Mouse (Mus musculus) heart, postnatal 4 days (tissue): ENCODE data around the gene Zfp866. TPM values are rescaled to one million over a fixed set of nuclear protein-coding genes. Genes with fewer than 3 reads are reported as not detected.

Source experiments
- DNase-seq: peaks from one replicate; pipeline ENCODE4 v3.0.0; 2021
- total RNA-seq, 2 experiments: library from RNA; stranded (reverse); gene quantifications; 2 replicates each; pipeline ENCODE4 v1.2.3; 2021

The Zfp866 gene
- total RNA-seq, 2 experiments from 2014 or later, result 19.1 to 19.9 TPM

DNA sequence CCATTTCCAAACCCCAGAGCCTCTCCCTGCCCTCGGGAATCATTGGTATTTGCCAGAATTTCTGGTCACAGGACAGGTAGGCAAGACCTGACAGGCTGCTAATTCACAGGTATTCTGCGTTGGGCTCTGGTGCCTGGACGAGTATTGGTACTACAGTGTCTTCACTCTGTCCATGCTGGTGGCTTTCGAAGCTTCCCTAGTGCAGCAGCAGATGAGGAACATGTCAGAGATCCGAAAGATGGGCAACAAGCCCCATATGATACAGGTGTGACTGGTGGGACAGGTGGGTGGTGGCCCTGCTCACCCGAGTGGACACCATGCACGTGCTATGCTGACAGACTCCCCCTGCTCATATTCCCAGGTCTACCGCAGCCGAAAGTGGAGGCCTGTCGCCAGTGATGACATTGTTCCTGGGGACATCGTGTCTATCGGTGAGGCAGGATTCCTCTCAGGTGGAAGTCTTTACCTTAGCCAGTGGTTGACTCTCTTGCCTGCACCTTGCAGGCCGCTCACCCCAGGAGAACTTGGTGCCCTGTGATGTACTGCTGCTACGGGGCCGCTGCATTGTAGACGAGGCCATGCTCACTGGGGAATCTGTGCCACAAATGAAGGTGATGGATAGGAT, 5.9 kb upstream of the Zfp866 start:
- no peak for DNase-seq

DNA sequence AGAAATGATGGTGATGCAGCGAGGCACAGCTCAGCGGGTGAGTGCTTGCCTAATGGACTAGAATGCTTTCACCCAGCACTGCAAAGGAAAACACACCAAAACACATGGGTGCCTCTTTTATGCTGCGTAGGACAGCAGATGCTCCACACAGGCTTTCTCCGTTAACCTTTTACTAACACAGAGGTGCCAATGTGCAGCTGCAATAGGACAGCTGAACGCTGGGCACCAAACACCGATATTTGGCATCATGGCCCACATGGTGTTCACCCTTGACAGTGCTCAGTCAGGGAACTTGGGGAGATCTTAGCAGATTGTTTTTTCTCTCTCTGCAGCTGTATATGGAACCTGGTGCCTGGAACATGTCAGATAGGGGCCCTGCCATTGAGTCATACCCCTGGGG, 3.9 kb upstream of the Zfp866 start:
- DNase-seq, result no peak

DNA sequence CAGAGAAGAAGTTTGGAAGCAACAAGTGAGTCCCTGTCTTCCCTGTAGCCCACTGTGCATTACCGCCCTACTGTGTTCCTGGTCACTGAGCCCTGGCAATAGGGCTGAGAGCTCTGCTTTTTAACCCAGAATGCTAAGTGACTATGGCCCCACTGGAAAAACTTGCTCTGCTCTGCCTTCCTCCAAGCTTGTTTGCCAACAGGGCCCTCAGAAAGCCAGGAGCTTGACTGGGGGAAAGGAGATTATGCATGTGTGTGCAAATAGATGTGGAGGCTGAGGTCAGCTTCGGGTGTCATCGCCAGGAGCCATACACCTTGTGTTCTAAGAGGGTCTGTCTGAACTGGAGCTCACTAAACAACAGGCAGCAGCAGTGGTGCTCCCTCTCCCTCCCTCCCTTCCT, 3.1 kb upstream of the Zfp866 start:
- no peak for DNase-seq

DNA sequence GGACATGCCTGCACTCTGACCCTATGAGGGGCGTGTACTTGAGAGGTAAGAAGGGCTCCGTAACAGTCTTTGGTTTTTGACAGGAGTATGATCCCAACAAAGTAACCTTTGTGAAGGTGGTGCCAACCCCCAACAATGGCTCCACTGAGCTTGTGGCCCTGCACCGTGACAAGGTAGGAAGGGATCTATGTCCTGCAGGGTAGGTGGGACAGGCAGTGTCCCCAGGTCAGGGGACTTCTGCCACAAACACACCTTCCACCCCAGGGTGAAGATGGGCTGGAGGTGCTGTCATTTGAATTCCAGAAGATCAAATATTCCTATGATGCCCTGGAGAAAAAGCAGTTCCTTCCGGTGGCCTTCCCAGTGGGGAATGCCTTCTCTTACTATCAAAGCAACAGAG, 2.7 kb upstream of the Zfp866 start:
- no peak for DNase-seq

DNA sequence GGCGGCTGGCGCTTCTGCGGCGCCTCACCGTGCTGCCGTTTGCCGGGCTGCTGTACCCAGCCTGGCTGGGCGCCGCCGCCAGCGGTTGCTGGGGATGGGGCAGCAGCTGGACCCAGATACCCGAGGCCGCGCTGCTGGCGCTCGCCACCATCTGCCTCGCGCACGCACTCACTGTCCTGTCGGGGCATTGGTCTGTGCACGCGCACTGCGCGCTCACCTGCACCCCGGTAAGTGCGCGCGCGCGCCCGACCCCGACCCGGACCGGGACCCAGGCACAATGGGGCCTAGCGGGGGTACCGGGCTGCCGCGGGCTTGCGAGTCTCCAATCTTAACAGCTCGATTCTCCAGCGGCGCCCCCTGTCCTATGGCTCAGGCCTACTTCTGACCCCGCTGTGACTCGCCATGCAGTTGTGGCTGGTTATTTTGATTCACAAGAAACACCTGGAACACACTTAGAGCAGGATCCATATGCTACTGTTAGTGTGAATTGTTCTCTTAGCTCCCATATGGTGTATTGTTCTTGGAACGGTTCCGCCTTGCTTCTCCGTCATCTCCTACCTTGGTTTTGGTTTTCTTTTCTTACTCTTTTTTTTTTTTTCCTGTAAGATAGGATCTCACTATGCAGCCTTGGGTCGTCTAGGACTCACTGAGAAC, 564 bp upstream of the Zfp866 start:
- DNase-seq, result peak; percentile 45

DNA sequence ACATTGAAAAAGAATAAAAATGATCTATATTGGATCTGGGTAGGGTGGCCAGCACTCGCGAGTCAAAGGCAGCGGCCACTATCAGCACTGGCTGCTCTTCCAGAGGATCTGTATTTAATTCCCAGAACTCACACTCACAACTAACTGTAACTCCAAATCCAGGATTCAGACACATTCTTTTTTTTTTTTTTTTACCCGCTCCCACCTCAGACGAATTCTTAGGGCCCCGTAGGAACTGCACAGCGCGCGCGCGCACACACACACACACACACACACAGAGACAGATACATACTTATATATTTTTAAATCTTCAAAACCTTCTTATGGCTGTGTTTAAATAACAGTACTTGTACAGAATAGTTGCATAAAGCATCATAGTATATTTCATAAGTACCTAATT, 614 bp downstream of the Zfp866 start:
- no peak for DNase-seq

DNA sequence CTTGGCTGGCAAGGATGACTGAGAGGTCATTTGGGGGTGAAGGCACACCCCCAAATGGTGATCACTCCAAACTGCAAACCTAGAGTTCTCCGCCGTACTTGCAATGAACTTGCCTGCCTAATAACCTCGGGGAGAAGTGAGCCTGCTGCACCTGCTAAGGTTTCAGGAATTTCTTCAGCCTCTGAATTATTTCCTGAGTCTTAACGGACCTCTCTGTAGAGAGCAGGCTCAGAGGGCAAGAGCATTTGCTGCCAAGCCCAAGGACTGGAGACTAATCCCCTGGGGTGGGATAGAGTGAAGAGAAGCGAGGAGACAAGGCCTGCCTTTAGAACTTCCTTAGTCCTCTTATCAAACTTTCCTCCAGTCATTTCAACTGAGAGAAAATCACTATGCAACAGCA, 1.2 kb downstream of the Zfp866 start:
- DNase-seq, result no peak

DNA sequence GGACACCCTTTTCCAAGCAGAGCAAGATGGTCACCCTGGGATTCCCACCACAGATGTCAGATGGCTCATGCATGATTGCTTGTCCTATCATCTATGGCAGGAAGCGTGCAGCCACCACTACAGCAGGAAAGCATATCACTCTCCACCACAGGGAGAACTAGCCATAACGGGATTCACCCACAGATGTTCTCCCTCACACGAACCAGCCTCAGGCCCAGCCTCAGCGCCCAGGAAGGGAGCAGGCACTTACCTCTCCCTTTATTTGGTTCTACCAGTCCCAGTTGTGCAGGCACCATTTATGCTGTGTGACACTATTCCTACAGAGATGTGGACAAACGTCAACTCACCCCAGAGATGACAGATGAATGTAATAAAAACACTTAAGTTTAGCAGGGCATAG, 1.9 kb downstream of the Zfp866 start:
- no peak for DNase-seq

DNA sequence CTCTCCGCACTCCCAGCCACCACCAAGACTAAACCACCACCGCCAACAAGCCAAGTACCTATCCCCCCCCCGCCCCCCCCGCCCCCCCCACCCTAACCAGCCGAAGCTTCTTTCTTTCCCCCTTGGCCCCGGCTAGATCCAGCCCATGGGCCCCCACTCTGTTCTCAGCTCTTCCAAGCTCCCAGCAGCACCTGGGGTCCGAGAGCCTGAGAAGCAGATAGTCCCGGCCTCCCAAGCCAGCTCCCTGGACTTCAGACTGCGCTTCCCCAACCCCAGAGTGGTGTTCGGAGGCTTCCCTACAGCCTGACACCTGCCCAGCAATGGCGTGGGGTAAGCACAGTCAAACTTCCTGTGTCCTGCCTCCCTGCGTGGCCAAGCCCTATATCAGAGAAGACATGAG, 13.9 kb downstream of the Zfp866 start:
- DNase-seq, result no peak

DNA sequence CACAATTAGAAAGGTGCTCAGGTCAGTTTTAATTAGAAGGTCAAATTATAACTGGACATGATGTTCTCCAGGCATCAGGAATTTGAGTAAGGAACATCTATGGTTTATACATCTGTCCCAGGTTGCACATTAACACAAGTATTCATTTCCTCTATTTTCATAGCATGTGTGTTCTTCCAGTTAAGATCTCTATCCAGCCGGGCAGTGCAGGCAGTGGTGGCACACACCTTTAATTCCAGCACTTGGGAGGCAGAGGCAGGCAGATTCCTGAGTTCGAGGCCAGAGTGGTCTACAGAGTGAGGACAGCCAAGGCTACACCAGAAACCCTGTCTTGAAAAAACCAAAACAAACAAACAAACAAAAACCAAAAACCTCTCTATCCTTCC, 15.8 kb downstream of the Zfp866 start:
- no peak for DNase-seq

DNA sequence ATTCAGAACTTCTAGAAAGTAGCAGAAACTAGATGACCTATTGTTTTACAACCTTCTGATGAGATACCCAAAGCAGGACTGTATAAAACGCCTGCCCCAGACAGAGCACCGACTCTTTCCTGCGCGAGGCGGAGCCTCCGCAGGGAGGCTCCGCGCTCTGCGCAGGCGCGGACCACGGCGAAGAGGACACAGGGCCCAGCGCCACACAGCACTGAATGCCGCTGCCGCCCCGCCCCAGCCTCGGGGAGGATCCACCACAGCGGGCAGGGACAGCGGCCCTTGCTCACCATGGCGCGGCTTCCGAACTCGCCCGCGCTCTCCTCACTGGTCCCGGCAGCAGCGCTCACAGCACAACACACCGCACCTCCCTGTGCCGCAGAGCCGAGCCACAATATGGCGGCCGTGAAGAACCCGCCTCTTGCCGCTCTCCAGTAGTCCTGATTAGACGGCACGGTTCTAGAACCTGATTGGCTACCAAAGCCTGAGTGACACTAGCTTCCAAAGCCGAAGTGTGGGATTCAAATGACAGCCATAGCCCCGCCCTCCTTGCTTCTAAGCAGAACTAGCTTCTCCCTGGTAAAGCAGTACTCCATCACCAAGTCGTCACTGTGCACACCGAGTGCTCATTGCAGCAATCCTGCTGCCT, 16.4 kb downstream of the Zfp866 start, which contains the start of gene Gm20422:
Gene Gm20422, minus strand, starts transcription at position 384 of the 646 bp plus-strand sequence.
- DNase-seq, result peak; percentile 87

DNA sequence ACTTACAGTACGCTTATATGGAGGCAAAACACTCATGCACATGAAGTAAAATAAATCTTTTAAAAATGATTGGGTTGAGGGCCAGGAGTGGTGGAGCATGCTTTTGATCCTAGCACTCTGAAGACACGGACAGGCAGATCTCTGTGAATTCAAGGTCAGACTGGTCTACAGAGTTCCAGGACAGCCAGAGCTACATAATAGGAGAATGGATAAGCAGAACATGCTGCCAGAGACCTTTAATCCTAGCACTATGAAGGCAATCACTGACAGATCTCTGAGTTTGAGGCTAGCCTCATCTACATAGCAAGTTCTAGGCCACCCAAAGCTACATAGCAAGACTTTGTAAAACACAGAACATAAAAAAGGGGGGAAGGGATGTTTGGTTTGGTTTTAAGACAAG, 18.9 kb downstream of the Zfp866 start:
- no peak for DNase-seq

DNA sequence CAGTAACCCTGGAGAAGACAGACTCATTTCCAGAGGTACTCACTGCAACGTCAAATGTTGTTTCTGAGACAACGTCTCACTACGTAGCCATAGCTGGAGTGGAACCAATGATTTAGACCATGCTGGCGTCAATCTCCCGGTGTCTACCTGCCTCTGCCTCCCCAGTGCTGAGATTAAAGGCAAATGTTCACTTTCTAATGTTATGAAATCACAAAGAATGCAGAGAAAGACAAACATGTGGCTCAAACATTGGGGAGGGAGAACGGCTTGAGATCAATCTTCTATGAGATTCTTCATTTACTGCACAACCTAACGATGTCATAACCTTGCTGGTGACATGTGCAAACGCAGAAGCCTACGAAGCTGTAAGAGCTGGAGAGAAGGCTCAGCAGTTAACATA, 19.8 kb downstream of the Zfp866 start:
- DNase-seq, result no peak

DNA sequence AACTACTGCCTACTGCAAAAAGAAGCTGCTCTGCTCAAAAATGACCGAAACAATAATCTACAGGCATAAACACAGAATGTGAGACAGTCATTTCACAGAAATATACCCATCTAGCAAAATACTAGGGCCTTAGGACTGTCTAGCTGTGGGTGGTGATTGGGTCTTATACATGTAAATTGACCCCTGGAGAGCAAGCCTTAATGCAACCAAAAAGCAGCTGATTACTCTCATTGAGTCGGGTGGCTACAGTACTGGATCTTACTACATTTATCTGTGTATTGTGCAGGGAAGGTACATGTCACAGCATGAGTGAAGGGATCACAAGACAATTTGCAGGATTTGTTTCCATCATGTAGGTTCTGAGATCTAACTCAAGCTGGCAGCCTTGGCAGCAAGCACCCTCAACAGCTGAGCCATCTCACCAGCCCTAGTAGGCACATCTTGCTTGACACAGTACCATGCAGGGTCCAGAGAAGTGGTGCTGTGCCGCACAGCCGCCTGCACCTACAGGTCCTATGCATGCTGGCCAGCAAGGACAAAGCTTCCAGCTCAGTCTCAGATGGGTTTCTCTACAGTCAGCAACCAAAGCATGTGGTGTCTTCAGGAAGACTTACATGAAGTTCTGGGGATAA, 29.0 kb downstream of the Zfp866 start:
- no peak for DNase-seq

DNA sequence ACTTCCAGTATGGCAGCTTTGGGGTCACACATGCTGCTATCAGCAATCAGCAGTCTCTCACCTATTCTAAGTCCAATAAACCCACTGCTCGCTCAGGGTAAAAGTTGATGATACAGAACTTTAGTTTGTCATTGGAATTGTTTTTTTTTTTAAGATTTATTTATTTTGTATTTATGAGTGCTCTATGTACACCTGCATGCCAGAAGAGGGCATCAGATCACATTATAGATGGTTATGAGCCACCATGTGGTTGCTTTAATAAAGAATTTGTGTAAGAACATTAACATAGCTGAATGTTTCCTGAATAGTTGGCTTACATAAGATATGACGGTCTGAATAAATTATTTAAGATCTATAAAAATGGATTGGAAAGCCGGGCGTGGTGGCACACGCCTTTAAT, 32.7 kb downstream of the Zfp866 start:
- DNase-seq, result no peak

DNA sequence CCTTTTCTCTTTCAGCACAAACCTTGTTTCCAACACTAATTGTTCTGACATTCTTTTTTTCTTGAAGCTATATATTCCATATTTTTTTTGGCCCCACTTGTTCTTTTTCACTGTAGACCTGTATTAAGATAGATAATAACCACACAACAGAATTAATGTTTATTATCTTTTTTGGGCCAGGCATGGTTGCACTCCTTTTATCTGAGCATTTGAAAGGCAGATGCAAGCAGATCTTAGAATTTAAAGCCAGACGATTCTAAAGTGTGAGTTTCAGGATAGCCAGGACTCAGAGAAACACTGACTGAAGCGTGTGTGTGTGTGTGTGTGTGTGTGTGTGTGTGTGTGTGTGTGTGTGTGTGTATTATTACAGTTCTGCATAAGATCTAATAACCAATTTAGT, 38.5 kb downstream of the Zfp866 start:
- no peak for DNase-seq

DNA sequence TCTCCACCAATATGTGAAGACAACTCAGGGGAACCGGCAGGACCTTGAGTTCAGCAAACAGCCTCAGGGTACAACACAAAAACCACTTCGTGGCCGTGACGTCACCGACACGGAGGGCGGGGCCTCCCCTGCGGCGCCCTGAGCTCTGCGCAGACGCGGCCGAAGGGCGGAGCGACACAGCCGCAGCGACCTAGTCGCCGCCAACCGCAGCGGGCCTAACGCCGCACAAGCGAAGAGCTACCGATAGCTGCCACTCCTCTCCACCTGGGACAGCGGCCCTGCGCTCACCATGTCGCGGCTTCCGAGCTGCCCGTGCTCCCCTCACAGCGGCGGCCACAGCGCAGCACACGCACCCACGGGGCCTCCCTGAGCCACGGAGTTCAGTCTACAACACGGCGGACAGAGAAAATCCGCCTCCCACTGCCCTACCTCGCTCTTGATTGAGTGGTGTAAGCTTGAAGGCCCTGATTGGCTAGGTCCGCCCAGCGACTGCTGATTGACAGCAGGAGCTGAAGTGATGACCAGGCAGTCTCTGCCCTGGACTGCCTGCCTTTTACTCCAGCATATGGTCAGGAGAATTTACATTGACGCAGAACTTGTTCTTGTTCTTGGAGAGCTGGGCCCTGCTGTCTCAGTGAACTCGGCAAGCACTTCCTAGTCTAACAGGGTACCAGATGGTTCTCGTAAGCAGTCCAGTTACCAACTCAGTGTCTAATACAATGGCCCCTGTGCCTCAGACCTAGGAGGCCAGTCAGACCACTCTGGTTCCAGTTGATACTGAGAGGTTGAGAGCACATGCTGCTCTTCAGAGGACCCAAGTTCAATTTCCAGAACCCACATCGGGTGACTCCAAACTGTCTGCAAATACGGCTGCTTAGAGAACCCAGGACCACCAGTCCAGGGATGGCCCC, 41.2 kb downstream of the Zfp866 start, which contains the start of gene Zfp963:
Gene Zfp963, minus strand, starts transcription at position 427 of the 911 bp plus-strand sequence.
- DNase-seq, result peak; percentile 97

DNA sequence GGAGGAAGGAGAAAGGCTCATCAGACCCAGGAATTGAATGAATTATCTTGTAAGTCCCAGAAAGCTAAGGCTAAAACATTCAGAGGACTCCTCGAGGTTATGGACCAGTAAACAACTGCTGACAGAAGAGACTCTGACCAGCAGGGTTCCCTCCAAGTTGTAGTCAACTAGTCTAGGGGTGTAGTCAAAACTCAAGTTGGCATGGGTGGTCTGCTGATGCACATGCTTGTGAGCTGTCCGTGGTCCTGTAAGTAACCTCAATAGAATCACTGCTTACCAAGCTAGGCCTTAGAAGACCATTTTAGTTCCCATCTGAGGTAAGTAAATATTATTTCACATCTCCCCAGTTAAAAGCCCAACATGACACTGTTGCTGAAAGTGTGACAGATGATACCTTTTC, 49.7 kb downstream of the Zfp866 start:
- no peak for DNase-seq

DNA sequence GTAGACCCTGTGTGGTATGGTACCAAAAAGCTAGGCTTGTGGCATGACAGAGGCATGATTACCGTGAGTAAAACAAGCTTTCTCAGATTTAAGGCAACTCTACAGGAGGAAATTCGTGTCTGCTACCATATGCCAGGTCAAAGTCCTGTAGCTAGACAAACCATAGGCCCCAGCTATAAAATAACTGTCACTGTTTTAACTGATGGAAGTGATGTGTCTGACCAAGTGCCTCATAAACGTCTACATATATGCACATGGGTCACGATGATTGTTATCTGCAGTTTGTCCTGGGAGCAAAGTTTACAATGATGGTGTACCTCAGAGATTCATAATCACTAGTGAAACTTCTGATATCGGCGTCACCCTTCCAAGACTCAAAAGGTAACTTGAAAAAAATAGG, 50.2 kb downstream of the Zfp866 start:
- DNase-seq, result no peak

DNA sequence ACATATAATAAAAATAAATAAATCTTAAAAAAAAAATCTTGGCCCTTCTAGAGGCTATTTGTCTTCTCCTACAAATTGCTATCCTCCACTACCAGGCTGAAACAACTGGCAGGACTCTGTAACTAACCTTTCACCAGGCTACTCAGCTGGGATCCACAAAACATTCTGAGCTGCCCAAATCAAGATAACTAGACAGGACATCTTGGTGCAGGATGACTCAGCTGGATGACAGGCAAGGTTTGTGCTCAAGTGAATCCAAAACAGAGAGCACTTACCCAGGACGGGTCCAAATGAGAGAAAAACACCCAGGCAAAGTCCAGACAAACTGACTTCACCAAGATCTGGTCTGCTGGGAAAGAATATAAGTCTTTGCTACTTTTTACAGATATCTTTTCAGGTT, 55.5 kb downstream of the Zfp866 start:
- no peak for DNase-seq

DNA sequence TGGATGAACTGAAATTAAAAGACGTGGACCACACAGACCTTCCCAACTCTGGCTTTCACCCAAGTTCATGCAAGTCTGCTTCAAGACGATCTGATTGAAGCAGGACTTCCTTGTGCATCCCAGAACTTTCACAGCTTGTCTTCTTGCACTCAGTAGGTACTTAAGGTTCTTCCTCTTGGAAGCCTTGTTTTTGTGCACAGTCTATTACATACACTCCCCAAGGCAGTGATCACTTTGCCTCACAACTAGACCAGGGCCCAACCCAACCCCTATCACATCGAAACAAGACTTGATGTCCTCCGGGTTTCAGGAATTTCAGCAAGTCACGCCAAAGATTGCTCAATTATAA, 73.8 kb downstream of the Zfp866 start:
- no peak for DNase-seq

DNA sequence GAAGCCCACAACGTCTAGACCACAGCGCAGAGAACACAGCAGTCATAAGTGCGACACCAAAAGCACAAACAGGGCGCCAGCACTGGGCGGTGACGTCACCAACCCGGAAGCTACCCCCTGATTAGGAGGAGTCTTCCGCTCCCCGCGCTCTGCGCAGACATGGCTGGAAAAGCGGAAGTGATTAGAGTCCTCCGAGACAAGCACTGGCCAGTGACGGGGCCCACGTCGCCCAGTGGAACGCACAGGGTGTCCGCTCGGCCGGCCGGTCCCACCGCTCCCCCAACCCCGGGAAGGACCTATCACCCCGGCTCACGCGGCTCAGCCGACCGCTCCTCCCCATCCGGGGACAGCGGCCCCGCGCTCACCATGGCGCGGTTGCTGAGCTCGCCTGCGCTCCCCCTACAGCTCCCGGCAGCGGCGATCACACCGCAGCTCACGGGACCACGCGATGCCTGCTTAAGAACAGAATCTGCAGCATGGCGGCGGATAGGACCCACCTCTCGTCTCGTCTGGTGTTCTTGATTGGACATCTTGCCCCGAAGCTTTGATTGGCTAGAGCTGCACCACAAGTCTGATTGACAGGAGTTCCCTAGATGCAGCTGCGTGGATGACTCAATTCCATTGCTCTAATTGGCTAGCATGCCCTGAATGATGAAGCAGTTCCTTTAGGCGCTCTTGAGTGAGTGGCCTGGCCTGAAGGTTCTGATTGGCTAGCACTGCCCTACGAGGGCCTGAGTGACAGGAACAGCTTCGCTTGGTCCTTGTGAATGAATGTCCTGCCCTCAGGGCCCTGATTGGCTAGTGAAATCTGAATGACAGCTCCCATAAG, 74.4 kb downstream of the Zfp866 start:
- peak; percentile 95 for DNase-seq
